Mouse (Mus musculus): ENCODE data around the gene Cers6. TPM values are rescaled to one million over a fixed set of nuclear protein-coding genes. Genes with fewer than 3 reads are reported as not detected.

Cers6 gene
- polyA plus RNA-seq, 1 experiment from 2014 or later, result 28.8 TPM

- WGBS, result 89% methylated on average over 7 of the region's 7 CpGs
- no peak for DNase-seq (ENCODE audit: low spot score)
- Histone ChIP-seq H3K27ac (replicated peaks) (no peak overlapping the region), H3K9me3 (peaks cover 3% of the 10 kb centered on the region; the same call in 1 of the 2 replicates), H3K4me1 (no peaks in the 10 kb centered on the region), H3K4me3 (no peak overlapping the region), H3K27me3 (replicated peaks; ENCODE audit: low read depth, poor library complexity, severe bottlenecking) (no peaks in the 10 kb centered on the region), H3K36me3 (replicated peaks) (peaks cover 4% of the 10 kb centered on the region; the same call in 1 of the 2 replicates)
These were observed 49.5 kb downstream of the Cers6 start for GRCm38 (mm10) chr2:68910727-68911126.

GRCm38 (mm10) chr2:68911587-68912483, 50.6 kb downstream of the Cers6 start:
- WGBS, result 90% methylated on average over 12 of the region's 12 CpGs
- Histone ChIP-seq H3K9me3 (no peaks in the 10 kb centered on the region), H3K27ac (replicated peaks) (no peak overlapping the region), H3K4me3 (no peak overlapping the region), H3K4me1 (no peaks in the 10 kb centered on the region), H3K27me3 (replicated peaks; ENCODE audit: low read depth, poor library complexity, severe bottlenecking) (no peaks in the 10 kb centered on the region), H3K36me3 (replicated peaks) (peaks cover 2% of the 10 kb centered on the region; the same call in 1 of the 2 replicates)
- no peak for DNase-seq (ENCODE audit: low spot score)

GRCm38 (mm10) chr2:68915742-68916141, 54.5 kb downstream of the Cers6 start:
- no peaks in the 10 kb centered on the region for H3K4me1 ChIP-seq
- H3K4me3 ChIP-seq, result no peak overlapping the region
- no peak overlapping the region for H3K27ac ChIP-seq (replicated peaks)
- H3K9me3 ChIP-seq, result no peaks in the 10 kb centered on the region
- H3K27me3 ChIP-seq (replicated peaks; ENCODE audit: low read depth, poor library complexity, severe bottlenecking), result no peaks in the 10 kb centered on the region
- DNase-seq (ENCODE audit: low spot score), result no peak
- peaks cover 2% of the 10 kb centered on the region; the same call in 1 of the 2 replicates for H3K36me3 ChIP-seq (replicated peaks)

- no peak for DNase-seq (ENCODE audit: low spot score)
- Histone ChIP-seq H3K36me3 (replicated peaks) (peaks cover 2% of the 10 kb centered on the region; the same call in 1 of the 2 replicates), H3K4me3 (no peak overlapping the region), H3K4me1 (no peaks in the 10 kb centered on the region), H3K27me3 (replicated peaks; ENCODE audit: low read depth, poor library complexity, severe bottlenecking) (no peaks in the 10 kb centered on the region), H3K9me3 (no peaks in the 10 kb centered on the region), H3K27ac (replicated peaks) (no peak overlapping the region)
- WGBS, result 93% methylated on average over 3 of the region's 3 CpGs
These were observed 55.1 kb downstream of the Cers6 start for GRCm38 (mm10) chr2:68916299-68916698.

- no peak overlapping the region for H3K4me3 ChIP-seq
- H3K27ac ChIP-seq (replicated peaks), result no peak overlapping the region
- H3K4me1 ChIP-seq, result no peaks in the 10 kb centered on the region
- H3K27me3 ChIP-seq (replicated peaks; ENCODE audit: low read depth, poor library complexity, severe bottlenecking), result no peaks in the 10 kb centered on the region
- no peak for DNase-seq (ENCODE audit: low spot score)
- H3K9me3 ChIP-seq, result no peaks in the 10 kb centered on the region
- peaks cover 2% of the 10 kb centered on the region; the same call in 1 of the 2 replicates for H3K36me3 ChIP-seq (replicated peaks)
These were observed 55.8 kb downstream of the Cers6 start for GRCm38 (mm10) chr2:68917010-68917409.

- H3K9me3 ChIP-seq, result no peaks in the 10 kb centered on the region
- H3K4me1 ChIP-seq, result no peaks in the 10 kb centered on the region
- 88% methylated on average over 4 of the region's 4 CpGs for WGBS
- H3K36me3 ChIP-seq (replicated peaks), result peaks cover 2% of the 10 kb centered on the region; the same call in 1 of the 2 replicates
- no peak for DNase-seq (ENCODE audit: low spot score)
- H3K27me3 ChIP-seq (replicated peaks; ENCODE audit: low read depth, poor library complexity, severe bottlenecking), result no peaks in the 10 kb centered on the region
- H3K27ac ChIP-seq (replicated peaks), result no peak overlapping the region
- no peak overlapping the region for H3K4me3 ChIP-seq
These were observed 56.3 kb downstream of the Cers6 start for GRCm38 (mm10) chr2:68917524-68917923.

GRCm38 (mm10) chr2:68924344-68924743, 63.1 kb downstream of the Cers6 start:
- no peak for DNase-seq (ENCODE audit: low spot score)
- no peaks in the 10 kb centered on the region for H3K27me3 ChIP-seq (replicated peaks; ENCODE audit: low read depth, poor library complexity, severe bottlenecking)
- H3K36me3 ChIP-seq (replicated peaks), result no peaks in the 10 kb centered on the region
- H3K4me3 ChIP-seq, result no peak overlapping the region
- H3K9me3 ChIP-seq, result no peaks in the 10 kb centered on the region
- no peak overlapping the region for H3K27ac ChIP-seq (replicated peaks)
- no peaks in the 10 kb centered on the region for H3K4me1 ChIP-seq
- 88% methylated on average over 9 of the region's 9 CpGs for WGBS

GRCm38 (mm10) chr2:68925542-68925941, 64.3 kb downstream of the Cers6 start:
- WGBS, result 81% methylated on average over 6 of the region's 6 CpGs
- DNase-seq (ENCODE audit: low spot score), result peak; percentile 47

GRCm38 (mm10) chr2:68926913-68927790, 65.9 kb downstream of the Cers6 start:
- no peaks in the 10 kb centered on the region for H3K9me3 ChIP-seq
- no peaks in the 10 kb centered on the region for H3K36me3 ChIP-seq (replicated peaks)
- DNase-seq (ENCODE audit: low spot score), result no peak
- no peak overlapping the region for H3K4me3 ChIP-seq
- H3K27me3 ChIP-seq (replicated peaks; ENCODE audit: low read depth, poor library complexity, severe bottlenecking), result no peaks in the 10 kb centered on the region
- no peak overlapping the region for H3K27ac ChIP-seq (replicated peaks)
- H3K4me1 ChIP-seq, result no peaks in the 10 kb centered on the region
- 84% methylated on average over 10 of the region's 10 CpGs for WGBS

More at GRCm38 (mm10) chr2:68925542-68925941, 64.3 kb downstream of the Cers6 start:
- H3K36me3 ChIP-seq (replicated peaks), result no peaks in the 10 kb centered on the region
- no peaks in the 10 kb centered on the region for H3K9me3 ChIP-seq
- H3K27ac ChIP-seq (replicated peaks), result no peak overlapping the region
- H3K27me3 ChIP-seq (replicated peaks; ENCODE audit: low read depth, poor library complexity, severe bottlenecking), result no peaks in the 10 kb centered on the region
- no peaks in the 10 kb centered on the region for H3K4me1 ChIP-seq
- no peak overlapping the region for H3K4me3 ChIP-seq

- 79% methylated on average over 4 of the region's 4 CpGs for WGBS
- Histone ChIP-seq H3K4me3 (no peak overlapping the region), H3K27me3 (replicated peaks; ENCODE audit: low read depth, poor library complexity, severe bottlenecking) (no peaks in the 10 kb centered on the region), H3K27ac (replicated peaks) (no peak overlapping the region), H3K4me1 (peaks cover 11% of the 10 kb centered on the region), H3K9me3 (no peaks in the 10 kb centered on the region), H3K36me3 (replicated peaks) (peaks cover 19% of the 10 kb centered on the region)
- DNase-seq (ENCODE audit: low spot score), result no peak
These were observed 71.0 kb downstream of the Cers6 start for GRCm38 (mm10) chr2:68932240-68932639.

GRCm38 (mm10) chr2:68932656-68933055, 71.4 kb downstream of the Cers6 start:
- Histone ChIP-seq H3K4me3 (no peak overlapping the region), H3K36me3 (replicated peaks) (peaks cover 23% of the 10 kb centered on the region), H3K27me3 (replicated peaks; ENCODE audit: low read depth, poor library complexity, severe bottlenecking) (no peaks in the 10 kb centered on the region), H3K9me3 (no peaks in the 10 kb centered on the region), H3K27ac (replicated peaks) (no peak overlapping the region), H3K4me1 (peaks cover 11% of the 10 kb centered on the region)
- no peak for DNase-seq (ENCODE audit: low spot score)
- 83% methylated on average over 4 of the region's 4 CpGs for WGBS

- DNase-seq (ENCODE audit: low spot score), result no peak
- H3K4me1 ChIP-seq, result peaks cover 11% of the 10 kb centered on the region
- no peaks in the 10 kb centered on the region for H3K27me3 ChIP-seq (replicated peaks; ENCODE audit: low read depth, poor library complexity, severe bottlenecking)
- 83% methylated on average over 6 of the region's 6 CpGs for WGBS
- H3K4me3 ChIP-seq, result no peak overlapping the region
- peaks cover 32% of the 10 kb centered on the region for H3K36me3 ChIP-seq (replicated peaks)
- H3K9me3 ChIP-seq, result no peaks in the 10 kb centered on the region
- no peak overlapping the region for H3K27ac ChIP-seq (replicated peaks)
These were observed 73.4 kb downstream of the Cers6 start for GRCm38 (mm10) chr2:68934651-68935050.

Measured in embryonic facial prominence, embryonic 10.5 days (tissue).